Mouse (Mus musculus) urinary bladder, postnatal 14 days (tissue): ENCODE measurements around the gene Ebf3.

Experiments used
- DNase-seq: peaks from one replicate; pipeline ENCODE4 v3.0.0; 2021; ENCODE audit warnings: low spot score

Gene Ebf3

GRCm38 (mm10) chr7:137311341-137312110 lies 2.7 kb downstream of the Ebf3 start:
- DNase-seq, result no peak

DNA sequence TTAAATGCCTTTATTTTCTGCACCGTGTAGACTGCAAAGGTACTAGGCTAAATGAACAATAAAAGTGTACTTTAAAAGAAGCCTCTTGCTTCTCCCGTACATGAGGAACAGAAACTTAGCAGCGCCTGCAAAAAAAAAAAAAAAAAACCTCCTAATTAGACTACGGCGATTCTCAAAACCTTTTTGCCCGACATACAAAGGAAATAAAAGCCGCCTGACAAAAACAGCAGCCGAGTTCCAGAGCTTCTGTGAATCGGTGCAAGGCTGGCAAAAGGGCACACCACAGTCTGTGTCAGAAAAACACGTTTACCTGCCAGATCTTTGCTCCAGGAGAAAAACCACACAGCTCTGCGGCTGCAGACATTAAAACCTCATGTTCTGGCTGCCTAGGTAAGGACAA lies 3.4 kb downstream of the Ebf3 start:
- no peak for DNase-seq

DNA sequence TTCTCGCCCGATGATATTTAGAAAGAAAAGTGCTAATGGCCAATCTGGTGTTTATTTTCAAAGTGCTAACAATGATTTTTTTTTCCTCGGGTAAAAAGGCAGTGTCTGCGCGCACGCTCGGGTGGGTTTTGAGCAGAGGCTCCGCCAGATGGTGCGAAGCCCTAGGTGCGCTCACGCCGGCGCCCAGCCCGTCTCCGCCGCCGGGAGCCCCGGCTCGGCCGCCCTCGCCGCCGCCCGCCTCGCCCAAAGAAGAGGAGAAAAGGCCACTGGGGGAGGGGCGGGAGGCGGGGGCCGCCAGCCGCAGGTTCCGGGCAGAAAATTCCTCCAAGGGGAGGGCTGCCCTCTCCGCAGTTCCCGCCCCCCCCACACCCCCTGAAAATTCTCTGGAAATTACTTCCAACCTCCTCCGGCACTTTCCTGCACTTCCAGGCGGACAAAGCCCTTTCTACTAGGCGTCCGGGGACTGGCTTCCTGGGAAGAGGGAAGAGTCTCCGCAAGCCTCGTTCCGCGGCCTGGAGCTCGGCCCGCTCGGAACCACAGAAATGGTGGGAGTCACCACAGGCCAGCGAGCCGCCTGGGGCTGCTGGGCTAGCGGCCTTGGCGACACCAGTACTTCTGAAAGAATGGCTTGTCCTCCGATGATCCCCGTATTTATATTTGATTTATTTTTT lies 4.0 kb downstream of the Ebf3 start:
- DNase-seq, result no peak

DNA sequence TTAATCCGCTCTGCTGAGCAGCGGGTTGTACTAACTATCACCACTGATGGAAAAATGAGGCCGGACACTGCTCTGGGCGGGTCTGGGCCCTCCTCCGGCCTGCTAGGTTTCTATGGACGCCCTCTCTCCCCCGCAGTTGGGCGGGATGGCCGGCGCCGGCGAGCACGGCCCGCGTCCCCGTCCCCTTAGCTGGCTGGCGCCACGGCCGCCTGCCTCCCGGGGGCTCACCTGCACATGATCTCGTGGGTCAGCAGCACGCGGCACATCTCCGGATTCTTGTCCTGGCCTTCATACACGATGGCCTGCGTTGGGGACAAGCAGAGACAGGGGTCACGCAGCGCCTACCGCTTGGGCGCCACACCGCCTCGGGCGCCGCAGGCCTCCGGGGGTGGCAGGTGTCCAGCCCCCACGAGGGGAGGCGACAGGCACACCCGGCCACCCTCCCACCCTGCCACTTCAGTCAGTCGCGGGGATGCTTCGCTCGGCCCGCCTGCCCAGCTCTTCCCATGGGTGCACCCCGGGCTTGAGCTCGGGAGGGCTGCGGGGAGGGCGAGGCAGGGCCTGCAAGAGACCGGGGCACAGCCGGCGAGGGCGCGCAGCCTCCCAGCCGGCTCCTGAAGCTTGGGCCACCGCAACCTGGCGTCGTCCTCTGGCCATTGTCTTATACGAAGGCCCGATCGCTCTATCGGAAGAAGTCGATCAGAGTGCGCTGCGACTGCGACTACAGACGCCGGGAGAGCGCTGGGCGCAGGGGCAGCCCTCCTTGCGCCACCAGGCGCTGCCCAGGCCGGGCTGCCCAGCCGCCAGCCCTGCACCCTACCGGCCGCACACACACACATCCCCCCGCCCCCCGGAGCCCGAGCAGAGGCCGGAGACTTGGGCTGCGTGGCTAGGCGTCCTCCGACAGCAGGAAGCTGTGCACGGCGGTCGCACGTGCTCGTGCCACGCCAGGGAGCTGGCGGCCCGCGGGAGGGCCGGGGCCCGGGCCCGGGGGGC lies 4.9 kb downstream of the Ebf3 start:
- DNase-seq, result no peak

DNA sequence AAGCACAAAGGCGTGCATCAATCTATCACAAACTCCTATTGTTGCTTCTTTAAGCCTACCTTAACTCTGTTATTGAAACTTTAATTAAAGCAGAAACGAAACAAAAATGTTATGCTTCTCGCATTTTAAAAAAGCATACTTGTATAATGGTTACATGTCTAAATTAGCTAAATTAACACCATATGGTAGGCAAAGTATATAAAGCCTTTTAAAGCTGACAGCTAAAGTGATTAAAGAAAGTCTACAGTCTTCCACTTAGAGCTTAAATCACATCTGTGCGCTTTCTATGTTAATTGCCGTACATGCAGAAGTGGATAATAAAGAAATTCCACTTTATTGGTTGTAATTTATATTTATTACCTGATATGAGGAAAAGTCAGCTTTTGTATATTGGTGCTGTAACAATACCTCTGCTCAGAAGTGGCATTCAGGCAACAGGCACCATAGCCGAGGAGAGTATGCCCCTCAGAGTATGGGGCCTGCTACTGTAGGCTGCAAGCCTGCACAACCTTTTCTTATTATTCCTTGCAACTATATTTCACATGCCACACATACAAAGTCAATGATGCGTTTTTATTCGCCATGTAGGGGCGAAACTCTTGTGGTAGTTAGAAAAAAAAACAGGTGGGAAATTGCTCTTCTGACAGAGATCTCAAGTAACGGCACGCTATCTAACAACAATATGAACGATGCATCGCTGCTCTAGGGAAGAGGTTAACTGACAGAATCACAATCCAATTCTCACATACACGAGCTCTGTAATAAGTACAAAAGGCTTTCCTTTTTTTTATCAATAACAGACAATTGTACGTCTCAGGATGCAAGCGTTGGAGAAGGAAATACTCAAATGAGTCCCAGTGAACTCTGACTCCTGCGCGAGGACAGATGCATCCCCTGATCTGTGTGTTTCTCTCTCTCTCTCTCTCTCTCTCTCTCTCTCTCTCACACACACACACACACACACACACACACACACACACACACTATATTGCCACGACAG lies 5.9 kb downstream of the Ebf3 start:
- no peak for DNase-seq

GRCm38 (mm10) chr7:137307131-137307530 lies 7.1 kb downstream of the Ebf3 start:
- DNase-seq, result no peak

DNA sequence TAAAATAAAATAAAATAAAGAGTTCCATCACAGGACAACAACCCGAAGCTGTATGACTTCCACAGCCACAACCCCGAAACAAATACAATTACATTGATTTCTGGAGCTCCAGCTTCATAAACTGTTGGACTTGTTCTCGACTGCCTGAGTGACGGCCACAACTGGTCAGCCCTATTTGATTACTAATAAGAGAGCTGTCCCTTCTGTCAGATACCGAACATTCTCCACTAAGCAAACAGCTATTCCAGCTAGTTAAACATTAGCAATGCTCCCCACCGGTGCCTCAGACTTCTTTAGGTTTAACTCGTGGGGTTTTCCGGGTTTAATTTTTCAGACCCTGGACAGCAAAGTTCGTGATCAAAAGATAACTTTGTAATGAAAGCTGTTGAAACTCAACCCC lies 8.1 kb downstream of the Ebf3 start:
- no peak for DNase-seq

- DNase-seq, result no peak
Measured at GRCm38 (mm10) chr7:137303776-137304171, 10.5 kb downstream of the Ebf3 start.

DNA sequence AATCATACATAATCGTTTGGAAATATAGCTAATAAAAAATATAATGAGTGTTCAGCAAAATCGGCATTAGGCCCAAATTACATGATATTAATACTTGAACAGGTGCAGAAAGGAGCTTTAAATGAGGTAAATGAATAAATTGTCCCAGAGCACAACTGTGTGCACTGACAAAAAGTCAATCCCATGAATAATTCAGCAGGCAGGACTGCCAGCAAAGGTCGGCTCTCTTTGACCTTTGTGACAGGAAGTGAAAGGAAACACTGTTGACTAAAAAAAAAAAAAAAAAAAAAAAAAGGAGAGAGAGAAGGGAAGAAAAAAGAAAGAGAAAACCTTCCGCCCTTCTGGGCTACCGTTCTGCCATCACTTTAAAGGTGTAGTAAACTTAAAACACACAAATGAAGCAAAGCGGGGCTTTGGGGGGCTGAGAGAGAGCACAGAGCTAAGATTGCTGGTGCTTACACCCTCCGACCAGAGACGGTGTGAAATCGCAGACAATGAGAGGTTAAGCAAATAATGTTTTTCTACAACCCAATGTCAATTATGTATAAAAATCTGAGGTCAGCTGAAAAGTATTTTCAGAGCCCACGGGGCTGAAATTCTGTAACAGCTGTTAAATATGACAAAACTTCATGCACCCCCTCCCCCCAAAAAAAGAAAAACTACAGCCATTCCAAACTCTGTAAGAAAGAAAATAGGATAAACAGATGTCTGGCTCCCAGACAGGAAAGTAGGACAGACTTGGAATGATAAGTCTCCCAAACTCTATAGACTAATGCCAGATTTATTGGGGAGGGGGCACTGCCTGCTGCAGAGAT lies 11.1 kb downstream of the Ebf3 start:
- no peak for DNase-seq

- DNase-seq, result no peak
Measured at GRCm38 (mm10) chr7:137302161-137302560, 12.1 kb downstream of the Ebf3 start.

GRCm38 (mm10) chr7:137301329-137301751 lies 12.9 kb downstream of the Ebf3 start:
- no peak for DNase-seq

DNA sequence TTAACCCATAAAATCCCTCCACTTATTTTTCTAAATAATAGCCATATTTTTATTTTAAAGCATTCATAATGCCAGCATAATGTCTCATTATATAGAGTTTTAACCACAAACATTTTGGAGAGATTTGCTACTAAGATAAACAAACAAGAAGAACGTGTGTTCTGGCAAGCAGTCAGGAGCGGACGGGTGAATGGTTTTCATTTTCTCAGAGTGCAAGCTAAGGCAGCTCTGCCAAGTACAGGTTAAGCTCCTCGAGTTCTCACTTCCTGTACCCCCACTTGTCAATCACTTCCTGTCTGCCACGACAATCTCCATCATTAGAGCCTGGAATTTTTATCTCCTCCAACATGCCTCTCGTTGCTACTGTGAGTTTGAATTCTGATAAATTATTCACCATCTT lies 13.4 kb downstream of the Ebf3 start:
- no peak for DNase-seq

DNA sequence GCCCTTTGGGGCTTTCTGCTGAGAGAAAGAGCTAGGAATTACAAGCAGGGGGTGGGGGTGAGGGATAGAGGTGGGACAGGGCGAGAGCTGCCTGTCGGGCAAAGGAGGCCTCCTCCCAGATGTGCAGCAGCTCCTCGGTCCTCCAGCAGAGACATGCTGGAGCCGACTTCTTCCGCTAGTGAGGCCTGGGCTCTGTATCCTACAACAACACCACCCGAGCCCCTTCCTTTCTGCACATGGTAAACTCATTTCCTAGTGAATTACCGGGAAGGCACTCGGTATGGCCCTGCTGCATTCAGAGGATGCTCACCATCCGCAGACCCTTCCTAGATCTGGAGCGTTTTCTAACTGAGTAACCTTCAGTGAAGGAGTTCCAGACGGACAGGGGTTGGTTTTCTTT lies 14.1 kb downstream of the Ebf3 start:
- DNase-seq, result no peak

DNA sequence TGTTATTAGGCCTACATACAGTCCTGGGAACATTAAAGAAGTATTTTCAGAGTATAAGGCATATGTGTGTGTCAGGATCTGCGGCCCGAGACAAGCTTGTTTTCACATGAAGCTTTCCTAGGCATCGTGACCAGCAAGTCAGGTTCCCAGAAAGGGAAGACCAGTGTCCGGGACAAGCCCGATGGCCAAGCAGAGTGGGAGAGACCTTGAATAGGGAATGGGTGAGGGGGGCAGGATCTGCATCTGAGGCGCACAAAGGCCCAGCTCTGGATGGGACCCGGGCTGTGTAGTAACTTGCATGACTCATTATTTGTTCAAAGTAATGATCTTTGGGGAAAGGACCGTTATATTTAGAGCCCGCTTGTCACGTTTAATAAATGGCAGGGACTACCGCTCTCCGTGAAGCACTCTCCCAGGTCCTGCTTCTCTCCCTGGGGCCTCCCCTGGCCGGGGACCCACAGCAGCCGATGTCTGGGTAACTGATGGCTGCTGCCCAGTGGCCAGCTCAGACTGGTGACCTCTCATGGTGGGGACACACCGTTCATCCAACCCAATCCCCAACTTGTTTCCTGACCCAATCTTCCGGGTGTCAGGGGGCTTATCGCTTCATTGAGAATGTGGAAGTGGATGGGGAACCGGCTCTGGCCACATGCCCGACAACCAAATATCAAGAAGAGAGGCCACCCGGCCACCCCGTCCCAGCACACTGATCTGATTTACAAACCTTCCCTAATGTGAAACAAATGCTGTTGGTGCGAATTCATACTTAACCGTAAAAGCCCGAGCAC lies 16.5 kb downstream of the Ebf3 start:
- DNase-seq, result no peak

DNA sequence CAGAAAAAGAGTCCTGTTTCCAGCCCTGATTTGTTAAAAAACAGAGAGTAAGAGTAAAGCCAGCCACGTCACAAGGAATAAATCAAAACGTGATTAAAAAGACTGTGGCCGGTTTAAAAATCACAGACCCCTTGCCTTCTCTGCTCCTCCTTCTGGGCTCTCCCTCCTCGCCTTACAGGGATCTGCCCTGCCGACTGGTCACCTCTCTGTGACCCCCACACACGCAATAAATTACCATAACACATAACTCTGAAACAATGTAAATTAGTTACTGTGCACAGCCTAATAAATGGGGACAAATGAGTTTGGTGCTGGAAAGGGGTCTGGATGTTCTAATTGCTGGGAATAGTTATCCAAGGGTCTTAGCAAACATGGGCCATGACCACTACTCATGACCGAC lies 17.1 kb downstream of the Ebf3 start:
- no peak for DNase-seq

GRCm38 (mm10) chr7:137295612-137296011 lies 18.6 kb downstream of the Ebf3 start:
- DNase-seq, result no peak

- no peak for DNase-seq
Measured at GRCm38 (mm10) chr7:137294446-137294845, 19.8 kb downstream of the Ebf3 start.

DNA sequence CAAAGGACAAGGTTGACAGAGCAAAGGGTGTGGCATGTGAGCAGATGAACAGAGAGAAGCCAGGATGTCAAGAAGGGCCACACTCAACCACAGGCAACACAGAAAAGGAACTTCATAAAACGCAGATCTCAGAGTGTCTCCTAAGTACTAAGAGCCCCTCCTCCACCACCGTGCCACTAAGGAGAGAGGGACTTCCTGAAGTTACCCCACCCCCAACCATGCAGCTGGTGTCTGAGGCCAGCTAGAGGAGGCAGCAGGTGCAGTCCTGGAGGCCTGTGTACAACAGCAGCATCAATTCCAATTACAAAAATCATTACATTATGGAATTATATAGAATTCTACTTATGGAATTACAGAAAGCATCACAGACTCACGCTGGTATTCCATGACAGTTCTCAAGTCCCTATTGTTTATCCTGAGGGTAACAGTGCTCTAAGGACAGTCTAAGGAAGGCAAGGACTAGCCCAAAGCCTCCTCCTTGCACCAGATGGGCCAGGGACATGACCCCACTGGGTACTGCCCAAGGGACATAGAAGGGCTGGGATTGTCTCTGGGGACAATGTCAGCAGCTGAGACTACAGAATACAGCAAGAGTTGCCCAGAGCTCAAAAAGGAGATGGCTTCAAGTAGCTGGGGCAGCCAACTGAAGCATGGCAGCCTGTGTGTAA lies 24.8 kb downstream of the Ebf3 start:
- no peak for DNase-seq

DNA sequence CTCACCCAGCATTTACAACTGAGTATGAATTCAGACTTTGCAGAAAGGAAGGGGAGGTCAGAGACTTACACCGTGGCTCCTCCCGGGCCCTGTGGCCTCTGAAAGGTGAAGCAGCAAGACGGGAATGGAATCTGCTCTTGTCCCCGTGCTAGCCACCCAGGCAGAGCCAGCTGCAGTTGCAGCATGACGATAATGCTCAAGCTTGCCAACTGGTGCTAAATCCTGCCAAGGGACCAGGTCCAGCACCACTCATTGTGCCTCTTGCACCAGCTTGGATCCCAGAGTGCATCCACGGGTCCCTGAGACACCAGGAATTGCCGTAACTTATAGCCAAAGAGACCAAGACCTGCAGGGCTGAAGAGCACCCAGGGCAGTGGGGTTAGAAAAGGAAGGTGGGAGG lies 36.1 kb downstream of the Ebf3 start:
- no peak for DNase-seq
